Mouse (Mus musculus) heart, embryonic 15.5 days (tissue): ENCODE measurements around the gene Tpd52l2. TPM values are rescaled to one million over a fixed set of nuclear protein-coding genes. Genes with fewer than 3 reads are reported as not detected.

Experiments
- ATAC-seq: fragments of 200-750 bp; cut with Nextera tagmentation; replicated peaks from 2 replicates; pipeline ENCODE4 v1.8.0; 2017; ENCODE audit warnings: low read depth, moderate TSS enrichment; ENCODE audit not compliant: insufficient number of reproducible peaks, insufficient read depth, low FRiP score
- H3K27ac ChIP-seq: fragments of 300-500 bp; sonication (generic); 2 replicates; pipeline ENCODE4 v1.5.1; 2015; ENCODE audit warnings: mild to moderate bottlenecking, inconsistent platforms
- H3K27me3 ChIP-seq: fragments of 300-500 bp; sonication (generic); 2 replicates; pipeline ENCODE4 v1.6.1; 2015; ENCODE audit warnings: inconsistent platforms
- H3K36me3 ChIP-seq: fragments of 300-500 bp; sonication (generic); 2 replicates; pipeline ENCODE4 v1.6.1; 2015; ENCODE audit warnings: mild to moderate bottlenecking, inconsistent platforms
- H3K4me1 ChIP-seq: fragments of 300-500 bp; sonication (generic); replicated peaks from 2 replicates; pipeline ENCODE4 v1.6.1; 2015; ENCODE audit warnings: inconsistent platforms
- H3K4me2 ChIP-seq: fragments of 300-500 bp; sonication (generic); 2 replicates; pipeline ENCODE4 v1.6.1; 2015; ENCODE audit warnings: inconsistent platforms, mild to moderate bottlenecking, moderate library complexity
- H3K4me3 ChIP-seq: fragments of 300-500 bp; sonication (generic); 2 replicates; pipeline ENCODE4 v1.5.1; 2015; ENCODE audit warnings: mild to moderate bottlenecking, inconsistent platforms
- H3K9ac ChIP-seq: fragments of 300-500 bp; sonication (generic); 2 replicates; pipeline ENCODE4 v1.6.1; 2015; ENCODE audit warnings: mild to moderate bottlenecking, inconsistent platforms
- H3K9me3 ChIP-seq: fragments of 300-500 bp; sonication (generic); replicated peaks from 2 replicates; pipeline ENCODE4 v1.6.1; 2016; ENCODE audit warnings: inconsistent platforms
- WGBS: fragments of 180-500 bp; shearing (Covaris S2); methylation state at CpG from one replicate; pipeline ENCODE4 v1.1.7; 2015; ENCODE audit warnings: mixed read lengths; 5-methylcytosine and 5-hydroxymethylcytosine counted together
- polyA plus RNA-seq: library from polyadenylated mRNA; unstranded; fragments of >200 nt; fragmentation: Nextera tagmentation; extraction: Ambion mirVana; gene quantifications from 2 replicates; pipeline ENCODE4 v1.2.1, GENCODE M21; 2015

The Tpd52l2 gene
- polyA plus RNA-seq, 1 experiment from 2014 or later = 105 TPM

DNA sequence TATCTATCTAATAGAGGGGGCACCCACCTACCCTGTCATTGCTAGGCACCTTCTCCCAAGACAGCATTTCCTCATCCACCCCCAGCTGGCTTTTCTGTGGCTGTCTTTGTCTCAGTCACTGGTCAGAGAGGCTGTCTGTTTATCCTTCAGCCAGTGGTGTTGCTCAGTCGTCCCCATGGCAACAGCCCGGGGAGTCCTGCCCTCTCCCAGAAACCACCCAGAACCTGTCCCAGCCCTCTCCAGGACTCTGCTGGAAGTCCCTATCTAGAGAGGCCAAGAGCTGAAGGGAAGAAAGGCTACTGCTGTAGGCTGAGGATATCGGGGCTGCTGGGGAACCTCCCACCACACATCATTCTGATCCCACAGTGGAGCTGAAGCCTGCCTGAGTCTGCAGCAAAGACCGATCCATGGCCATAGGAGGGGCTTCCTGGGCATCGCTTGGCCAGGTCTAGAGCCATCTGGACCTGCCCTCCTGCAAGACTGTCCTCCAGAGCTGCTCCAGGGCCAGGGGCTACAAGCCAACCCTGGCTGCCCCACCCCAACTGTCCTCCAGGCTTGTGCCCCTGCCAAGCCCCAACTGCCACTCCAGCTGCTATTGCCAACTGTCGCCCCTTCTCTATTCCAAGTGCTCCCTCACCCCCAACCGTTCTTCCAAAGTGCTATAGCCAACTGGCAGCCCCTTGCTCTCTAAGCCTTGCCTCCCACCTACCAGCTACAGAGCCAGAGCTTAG, 33.8 kb upstream of the Tpd52l2 start:
- Histone ChIP-seq H3K9ac (0 out of 2 replicates have a peak overlapping the region, but pooled peaks have one; percentile 5), H3K27ac (no peak overlapping the region; the same call in 1 of the 2 replicates), H3K36me3 (no peaks in the 10 kb centered on the region), H3K9me3 (no peaks in the 10 kb centered on the region), H3K4me1 (peaks cover 25% of the 10 kb centered on the region), H3K4me2 (peak overlapping the region; percentile 26; the same call in 1 of the 2 replicates), H3K27me3 (no peaks in the 10 kb centered on the region), H3K4me3 (peak overlapping the region; percentile 8; the same call in 1 of the 2 replicates)
- 0 out of 2 replicates have a peak, but pooled peaks have one; percentile 28 for ATAC-seq
- 33% methylated on average over 7 of the region's 7 CpGs for WGBS

DNA sequence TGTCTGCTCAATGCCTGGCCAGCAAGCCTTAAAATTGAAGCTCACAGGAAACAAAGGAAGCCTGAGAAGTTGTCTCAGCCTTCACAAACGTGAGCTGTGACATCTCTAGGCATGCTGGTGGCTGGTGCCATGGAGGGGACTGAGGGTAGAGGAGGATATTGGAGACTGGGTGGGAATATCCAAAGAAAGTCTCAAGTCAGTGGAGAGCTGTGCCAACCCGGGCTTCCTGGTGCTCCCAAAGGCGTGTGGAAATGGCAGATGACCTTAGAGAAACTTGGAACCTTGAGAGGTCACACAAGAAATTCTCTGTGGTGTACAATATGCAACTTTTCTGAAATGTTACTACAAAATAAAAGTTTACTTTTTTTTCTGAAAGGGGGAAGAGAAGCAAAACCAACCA, 31.5 kb upstream of the Tpd52l2 start:
- Histone ChIP-seq H3K4me2 (no peak overlapping the region), H3K4me1 (peaks cover 21% of the 10 kb centered on the region), H3K27me3 (no peaks in the 10 kb centered on the region), H3K36me3 (no peaks in the 10 kb centered on the region), H3K9me3 (no peaks in the 10 kb centered on the region), H3K4me3 (no peak overlapping the region), H3K9ac (no peak overlapping the region), H3K27ac (no peak overlapping the region)
- 60% methylated on average over 3 of the region's 3 CpGs for WGBS
- ATAC-seq = no peak

DNA sequence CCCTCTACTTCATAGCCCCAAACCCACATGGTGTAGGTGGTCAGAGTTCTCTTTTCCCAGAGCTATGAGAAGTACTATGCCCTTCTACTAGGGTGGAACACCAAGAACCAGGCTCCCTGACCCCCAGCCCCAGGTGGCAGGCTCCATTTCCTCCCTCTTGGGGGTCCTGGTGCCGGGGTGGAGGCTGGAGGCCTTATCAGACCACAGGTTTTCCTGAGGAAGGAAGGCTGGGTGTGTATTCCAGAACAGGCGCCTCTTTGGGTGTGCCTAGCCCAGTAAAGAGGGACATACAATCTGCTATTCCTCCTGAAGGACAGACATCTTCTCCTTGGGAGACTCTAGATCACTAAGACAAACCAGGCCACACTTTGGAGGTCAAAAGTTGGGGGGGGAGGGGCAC, 26.7 kb upstream of the Tpd52l2 start:
- Histone ChIP-seq H3K4me1 (peaks cover 29% of the 10 kb centered on the region), H3K9ac (no peak overlapping the region), H3K27me3 (no peaks in the 10 kb centered on the region), H3K9me3 (no peaks in the 10 kb centered on the region), H3K4me3 (no peak overlapping the region), H3K36me3 (no peaks in the 10 kb centered on the region), H3K27ac (peak overlapping the region; percentile 72; the same call in 1 of the 2 replicates), H3K4me2 (no peak overlapping the region)
- no peak for ATAC-seq
- 71% methylated on average over 2 of the region's 2 CpGs for WGBS

DNA sequence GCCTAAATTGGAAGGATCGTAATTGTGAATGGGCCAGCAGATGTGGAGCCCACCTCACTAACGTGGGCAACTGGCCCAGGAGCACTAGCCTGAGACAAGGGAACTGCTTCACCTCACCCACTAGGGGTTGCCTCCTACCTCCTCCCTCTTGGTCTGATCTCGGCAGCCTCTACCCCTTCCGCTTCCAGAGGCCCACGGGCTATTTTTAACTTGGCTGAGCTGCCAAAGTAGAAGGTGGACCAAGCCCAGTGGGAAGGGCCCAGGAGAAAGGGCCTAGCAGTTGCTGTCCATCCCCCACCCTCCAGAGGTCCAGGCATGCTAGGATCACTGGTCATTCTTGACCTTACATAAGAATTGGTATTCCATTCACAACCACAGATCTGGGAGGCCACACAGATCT, 25.7 kb upstream of the Tpd52l2 start:
- Histone ChIP-seq H3K36me3 (no peaks in the 10 kb centered on the region), H3K9ac (no peak overlapping the region), H3K4me3 (no peak overlapping the region), H3K27me3 (no peaks in the 10 kb centered on the region), H3K27ac (peak overlapping the region; percentile 72), H3K9me3 (no peaks in the 10 kb centered on the region), H3K4me1 (peaks cover 29% of the 10 kb centered on the region), H3K4me2 (peak overlapping the region; percentile 27; the same call in 1 of the 2 replicates)
- ATAC-seq = peak; percentile 88
- 24% methylated on average over 5 of the region's 5 CpGs for WGBS

DNA sequence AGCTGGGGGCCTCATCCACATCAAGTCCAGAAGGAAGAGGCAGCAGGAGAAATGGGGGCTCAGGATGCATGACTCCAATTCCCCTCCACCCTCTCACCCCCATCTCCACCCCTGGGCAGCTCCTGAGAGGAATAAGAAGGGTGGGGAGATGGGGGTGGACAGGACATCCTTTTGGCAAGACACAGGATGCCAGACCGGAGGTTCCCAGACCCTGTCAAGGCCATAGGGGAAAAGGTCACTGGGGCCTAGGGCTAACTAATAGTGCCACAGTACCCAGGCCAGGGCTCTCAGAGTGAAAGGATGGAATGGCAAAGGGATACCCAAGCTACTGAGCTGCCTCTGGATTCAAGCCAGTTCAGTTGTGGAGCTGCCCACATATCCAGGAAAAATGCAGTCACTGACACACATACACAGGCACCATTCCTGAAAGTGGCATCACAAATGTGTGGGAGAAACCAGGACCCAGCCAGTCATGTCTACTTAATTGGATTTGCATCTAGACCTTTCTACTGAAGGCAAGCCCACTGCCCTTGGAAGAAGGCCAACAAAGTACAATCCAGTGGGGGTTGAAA, 24.6 kb upstream of the Tpd52l2 start:
- WGBS = 71% methylated on average over 1 of the region's 1 CpGs
- no peaks in the 10 kb centered on the region for H3K27me3 ChIP-seq
- H3K9ac ChIP-seq = no peak overlapping the region
- ATAC-seq = no peak
- H3K36me3 ChIP-seq = no peaks in the 10 kb centered on the region
- peak overlapping the region; percentile 72 for H3K27ac ChIP-seq
- no peak overlapping the region for H3K4me3 ChIP-seq
- H3K9me3 ChIP-seq = no peaks in the 10 kb centered on the region
- peaks cover 29% of the 10 kb centered on the region for H3K4me1 ChIP-seq
- no peak overlapping the region for H3K4me2 ChIP-seq

DNA sequence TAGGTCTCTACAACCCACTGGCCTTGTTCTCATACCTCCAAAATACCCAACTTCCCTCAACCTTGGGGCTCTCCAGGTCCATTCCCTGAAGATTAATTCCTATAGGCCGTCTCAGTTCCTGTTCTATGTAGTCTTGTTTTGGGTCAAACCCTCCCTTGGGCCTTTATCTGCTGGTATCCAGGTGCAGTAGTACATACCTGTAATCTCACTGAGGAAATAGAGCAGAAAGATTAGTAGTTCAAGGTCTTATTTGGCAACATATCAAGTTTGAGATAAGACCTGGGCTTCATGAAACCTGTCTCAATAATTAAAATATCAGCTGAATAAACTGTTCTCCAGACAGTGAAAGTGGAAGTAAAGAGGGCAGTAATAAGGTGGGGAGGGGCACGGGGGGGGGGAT, 13.8 kb upstream of the Tpd52l2 start:
- H3K27me3 ChIP-seq = no peaks in the 10 kb centered on the region
- H3K9ac ChIP-seq = 0 out of 2 replicates have a peak overlapping the region, but pooled peaks have one; percentile 25
- no peak overlapping the region for H3K4me3 ChIP-seq
- ATAC-seq = no peak
- H3K4me1 ChIP-seq = peaks cover 21% of the 10 kb centered on the region
- H3K4me2 ChIP-seq = peak overlapping the region; percentile 58
- WGBS = 30% methylated on average over 2 of the region's 2 CpGs
- H3K36me3 ChIP-seq = no peaks in the 10 kb centered on the region
- H3K27ac ChIP-seq = peak overlapping the region; percentile 61
- no peaks in the 10 kb centered on the region for H3K9me3 ChIP-seq

DNA sequence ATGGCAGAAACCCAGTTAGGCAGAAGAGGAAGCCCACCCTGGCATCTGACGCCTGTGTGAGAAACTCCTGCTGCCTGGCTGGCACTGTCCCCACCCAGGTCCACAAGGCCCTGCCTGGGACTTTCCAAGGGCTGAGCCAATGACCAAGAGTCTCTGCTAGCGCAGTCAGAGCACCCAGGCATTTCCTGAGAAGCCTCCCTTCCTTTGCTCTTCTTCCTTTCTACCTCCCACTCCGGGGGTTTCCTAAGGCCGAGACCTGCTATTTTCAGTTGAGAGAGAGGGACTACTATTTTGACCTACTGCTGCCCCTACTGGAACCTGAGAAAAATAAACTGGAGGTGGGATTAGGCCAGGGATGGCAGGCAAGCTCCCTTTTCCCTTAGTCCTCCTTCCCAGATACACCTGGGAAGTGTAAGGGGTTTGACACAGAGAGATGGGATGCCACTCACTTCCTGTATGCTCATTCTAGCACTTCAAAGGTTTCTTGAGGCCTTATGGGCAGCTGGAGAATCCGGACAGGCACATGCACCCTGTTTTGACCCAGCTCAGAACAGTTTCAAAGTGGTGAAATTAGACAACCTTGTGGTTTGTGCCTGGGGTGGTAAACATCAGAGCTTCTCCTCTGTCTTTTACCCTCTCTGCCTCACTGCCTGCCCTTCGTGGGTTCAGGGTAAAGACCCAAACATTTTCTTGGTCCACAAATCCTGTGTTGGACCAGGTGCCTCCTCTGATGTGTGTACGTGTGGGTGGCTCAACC, 13.2 kb upstream of the Tpd52l2 start:
- peak overlapping the region; percentile 61 for H3K27ac ChIP-seq
- 0 out of 2 replicates have a peak overlapping the region, but pooled peaks have one; percentile 25 for H3K9ac ChIP-seq
- no peaks in the 10 kb centered on the region for H3K27me3 ChIP-seq
- ATAC-seq = peak; percentile 63
- H3K4me3 ChIP-seq = peak overlapping the region; percentile 19; the same call in 1 of the 2 replicates
- H3K9me3 ChIP-seq = no peaks in the 10 kb centered on the region
- peak overlapping the region; percentile 58 for H3K4me2 ChIP-seq
- peaks cover 23% of the 10 kb centered on the region for H3K4me1 ChIP-seq
- no peaks in the 10 kb centered on the region for H3K36me3 ChIP-seq
- 29% methylated on average over 7 of the region's 7 CpGs for WGBS

DNA sequence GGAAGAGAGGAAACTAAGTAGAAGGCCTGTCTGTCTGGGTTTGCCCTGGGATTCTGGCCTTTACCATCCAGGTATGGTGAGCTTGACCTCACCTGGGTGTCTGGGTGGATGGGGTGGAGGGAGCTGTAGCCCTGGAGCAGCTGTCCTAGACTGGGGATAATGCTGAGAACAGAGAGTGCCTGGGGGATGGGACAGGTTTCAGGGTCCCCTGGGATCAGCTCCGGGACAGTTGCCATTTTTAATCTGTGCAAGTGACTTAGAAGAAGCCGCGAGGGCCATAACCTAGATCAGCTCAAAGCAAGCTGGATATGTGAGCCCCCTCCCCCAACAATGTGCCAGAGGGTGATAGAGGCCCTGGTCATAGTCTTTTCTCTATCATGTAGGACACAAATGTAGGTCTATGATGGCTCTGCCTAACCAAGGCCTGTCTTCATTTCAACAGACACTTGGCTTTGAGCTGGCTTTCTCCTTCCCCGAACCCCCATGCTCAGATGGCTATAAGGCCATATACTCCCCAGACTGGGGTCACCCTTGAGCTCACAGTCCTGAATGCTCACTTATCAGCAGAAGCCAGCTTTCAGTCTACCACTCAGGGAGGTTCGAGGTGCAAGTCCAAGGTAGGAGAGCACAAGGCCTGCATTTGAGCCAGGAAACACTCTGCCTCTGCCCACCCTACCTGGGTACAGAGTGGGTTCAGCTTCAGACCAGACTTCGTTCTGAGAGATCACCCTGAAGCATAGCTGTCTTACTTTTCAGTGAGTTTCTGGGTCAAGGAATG, 12.3 kb upstream of the Tpd52l2 start:
- H3K36me3 ChIP-seq = no peaks in the 10 kb centered on the region
- WGBS = 64% methylated on average over 6 of the region's 6 CpGs
- ATAC-seq = no peak
- peaks cover 23% of the 10 kb centered on the region for H3K4me1 ChIP-seq
- no peak overlapping the region for H3K9ac ChIP-seq
- peak overlapping the region; percentile 61; the same call in 1 of the 2 replicates for H3K27ac ChIP-seq
- H3K9me3 ChIP-seq = no peaks in the 10 kb centered on the region
- no peaks in the 10 kb centered on the region for H3K27me3 ChIP-seq
- no peak overlapping the region for H3K4me2 ChIP-seq
- H3K4me3 ChIP-seq = no peak overlapping the region

DNA sequence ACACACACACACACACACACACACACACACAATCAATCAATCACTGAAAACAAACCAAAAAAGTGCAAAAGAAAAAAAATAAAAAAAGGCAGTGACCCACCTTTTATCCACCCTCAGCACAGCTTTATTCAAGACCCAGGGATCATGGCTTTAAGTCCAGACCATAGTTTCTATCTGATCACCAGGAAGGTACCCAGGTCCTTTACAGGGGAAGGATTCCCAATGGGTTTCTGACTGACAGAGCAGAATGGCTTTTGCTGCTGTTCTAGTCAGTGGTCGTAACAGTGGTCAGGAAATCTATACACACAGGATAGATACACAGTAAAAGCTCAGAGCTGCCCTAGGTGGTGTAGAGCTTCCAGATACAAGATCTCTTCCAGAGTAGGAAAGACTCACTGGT, 11.2 kb upstream of the Tpd52l2 start:
- Histone ChIP-seq H3K36me3 (no peaks in the 10 kb centered on the region), H3K27me3 (no peaks in the 10 kb centered on the region), H3K4me2 (no peak overlapping the region), H3K9ac (no peak overlapping the region), H3K9me3 (no peaks in the 10 kb centered on the region), H3K4me3 (no peak overlapping the region), H3K4me1 (peaks cover 23% of the 10 kb centered on the region), H3K27ac (no peak overlapping the region)
- no peak for ATAC-seq
- 30% methylated on average over 1 of the region's 1 CpGs for WGBS

DNA sequence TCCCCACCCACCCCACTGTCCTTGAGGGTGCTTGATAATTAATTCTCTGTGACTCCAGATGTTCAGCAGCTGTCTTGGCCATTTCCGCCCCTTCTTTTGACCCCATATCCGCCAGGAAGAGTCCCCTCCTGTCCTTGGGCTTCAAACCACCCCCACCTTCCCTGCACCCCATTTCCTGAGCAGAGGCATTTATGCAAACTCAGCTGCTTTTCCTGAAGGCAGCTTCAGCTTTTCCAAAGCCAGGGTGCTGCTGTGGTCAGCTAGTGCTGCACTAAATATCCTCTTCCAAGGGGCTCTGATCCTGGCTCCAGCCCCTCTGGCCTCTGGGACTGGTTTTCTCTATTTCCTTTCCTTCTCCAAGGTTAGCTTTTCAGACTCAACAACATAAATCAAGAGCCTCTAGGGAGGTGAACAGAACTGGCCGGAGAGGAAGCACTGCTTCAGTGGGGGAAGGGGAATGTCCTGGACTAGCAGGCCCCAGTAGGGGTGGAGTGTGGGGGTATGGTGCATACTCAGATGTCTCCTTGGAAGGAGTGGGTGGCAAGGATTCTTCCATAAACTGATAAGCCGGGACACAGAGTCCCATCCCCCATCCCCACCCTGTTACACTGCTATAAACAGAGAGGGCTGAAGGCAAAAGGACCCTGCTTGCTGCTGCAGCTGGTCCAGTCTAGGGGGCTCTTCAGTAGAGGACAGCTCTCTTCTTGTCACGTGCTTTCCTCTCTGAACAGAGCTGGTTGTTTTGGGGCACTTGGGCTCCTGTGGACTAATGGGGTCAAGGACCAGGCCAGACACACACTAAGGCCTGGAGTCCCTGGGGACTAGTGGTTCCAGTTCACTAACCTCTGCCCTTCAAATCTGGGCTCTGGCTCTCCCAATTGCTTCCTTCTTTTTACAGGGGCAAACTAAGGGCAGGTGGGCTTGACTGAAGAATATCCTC, 9.3 kb upstream of the Tpd52l2 start:
- 20% methylated on average over 5 of the region's 5 CpGs for WGBS
- Histone ChIP-seq H3K9me3 (no peaks in the 10 kb centered on the region), H3K4me2 (no peak overlapping the region), H3K27me3 (no peaks in the 10 kb centered on the region), H3K4me3 (no peak overlapping the region), H3K9ac (no peak overlapping the region), H3K4me1 (peaks cover 23% of the 10 kb centered on the region), H3K36me3 (no peaks in the 10 kb centered on the region), H3K27ac (peak overlapping the region; percentile 67)
- ATAC-seq = peak; percentile 72; the same call in 1 of the 2 replicates
